Comparison of ENCODE assay signal across 8 mouse cellular contexts in genomic region chr4:84545204-84545871, GRCm38 (mm10).
A peak's percentile ranks its signal among the peaks of the same experiment; 100 is the strongest.
DNase-seq lines count a peak whose midpoint lies in the region; ATAC-seq lines count a peak whose summit lies in the region.

No protein-coding gene starts in this region.

- H3K27ac ChIP-seq in embryonic facial prominence, embryonic 15.5 days (replicated peaks) = peak overlapping the region; percentile 78
- peak overlapping the region; percentile 32; the same call in 1 of the 2 replicates for H3K27ac ChIP-seq in heart, embryonic 12.5 days (ENCODE audit: poor library complexity, severe bottlenecking)
- peak overlapping the region; percentile 91 for H3K27ac ChIP-seq in kidney, embryonic 15.5 days
- H3K27ac ChIP-seq in liver, embryonic 13.5 days = no peak overlapping the region

- no peaks in the 10 kb centered on the region; the same call in 1 of the 2 replicates for H3K27me3 ChIP-seq in embryonic facial prominence, embryonic 15.5 days
- H3K27me3 ChIP-seq in heart, embryonic 12.5 days (replicated peaks) = peaks cover 5% of the 10 kb centered on the region; the same call in 1 of the 2 replicates
- peaks cover 9% of the 10 kb centered on the region; the same call in 1 of the 2 replicates for H3K27me3 ChIP-seq in kidney, embryonic 15.5 days
- H3K27me3 ChIP-seq in liver, embryonic 13.5 days = peaks cover 26% of the 10 kb centered on the region

- peak; percentile 58 for DNase-seq in 3134 (ENCODE audit: extremely low read depth, insufficient read length, low spot score)
- peak; percentile 90 for DNase-seq in adrenal gland, adult 2 months
- DNase-seq in liver, embryonic 13.5 days = peak; percentile 1
- DNase-seq in neural tube, embryonic 10.5 days (ENCODE audit: extremely low spot score, low spot score) = peak; percentile 84
- peak; percentile 59 for DNase-seq in urinary bladder, adult 2 months (ENCODE audit: low spot score)

- peak overlapping the region; percentile 63 for H3K9ac ChIP-seq in embryonic facial prominence, embryonic 15.5 days
- H3K9ac ChIP-seq in heart, embryonic 12.5 days = peak overlapping the region; percentile 66
- peak overlapping the region; percentile 62 for H3K9ac ChIP-seq in kidney, embryonic 15.5 days
- peak overlapping the region; percentile 53; the same call in 1 of the 2 replicates for H3K9ac ChIP-seq in liver, embryonic 13.5 days

- 0 out of 2 replicates have a peak, but pooled peaks cover 14% of the 10 kb centered on the region for H3K4me1 ChIP-seq in embryonic facial prominence, embryonic 15.5 days
- H3K4me1 ChIP-seq in heart, embryonic 12.5 days (replicated peaks) = peaks cover 12% of the 10 kb centered on the region
- H3K4me1 ChIP-seq in kidney, embryonic 15.5 days = peaks cover 11% of the 10 kb centered on the region
- H3K4me1 ChIP-seq in liver, embryonic 13.5 days (replicated peaks) = no peaks in the 10 kb centered on the region

- under 1% methylated on average over 62 of the region's 62 CpGs for WGBS in embryonic facial prominence, embryonic 15.5 days
- WGBS in heart, embryonic 12.5 days = under 1% methylated on average over 59 of the region's 62 CpGs
- WGBS in kidney, embryonic 15.5 days = under 1% methylated on average over 62 of the region's 62 CpGs
- whole genome bisulfite sequencing in liver, embryonic 13.5 days (ENCODE audit: insufficient replicate concordance) = under 1% methylated on average over 59 of the region's 62 CpGs

- H3K4me2 ChIP-seq in embryonic facial prominence, embryonic 15.5 days (replicated peaks) = peak overlapping the region; percentile 84
- peak overlapping the region; percentile 84 for H3K4me2 ChIP-seq in heart, embryonic 12.5 days
- H3K4me2 ChIP-seq in kidney, embryonic 15.5 days = peak overlapping the region; percentile 82
- peak overlapping the region; percentile 54 for H3K4me2 ChIP-seq in liver, embryonic 13.5 days

- H3K4me3 ChIP-seq in embryonic facial prominence, embryonic 15.5 days (replicated peaks) = peak overlapping the region; percentile 65
- H3K4me3 ChIP-seq in heart, embryonic 12.5 days = peak overlapping the region; percentile 56
- peak overlapping the region; percentile 62 for H3K4me3 ChIP-seq in kidney, embryonic 15.5 days (replicated peaks)
- H3K4me3 ChIP-seq in liver, embryonic 13.5 days (replicated peaks) = peak overlapping the region; percentile 53

- ATAC-seq in embryonic facial prominence, embryonic 15.5 days (ENCODE audit: insufficient number of reproducible peaks, low FRiP score, low TSS enrichment, low read depth) = peak; percentile 82
- ATAC-seq in heart, embryonic 12.5 days (ENCODE audit: insufficient number of reproducible peaks, low FRiP score) = peak; percentile 82
- peak; percentile 95 for ATAC-seq in kidney, embryonic 15.5 days (replicated peaks; ENCODE audit: low FRiP score)
- peak; percentile 67 for ATAC-seq in liver, embryonic 13.5 days (ENCODE audit: low read depth)

- no peaks in the 10 kb centered on the region for H3K36me3 ChIP-seq in embryonic facial prominence, embryonic 15.5 days
- no peaks in the 10 kb centered on the region for H3K36me3 ChIP-seq in heart, embryonic 12.5 days
- H3K36me3 ChIP-seq in kidney, embryonic 15.5 days = no peaks in the 10 kb centered on the region
- no peaks in the 10 kb centered on the region for H3K36me3 ChIP-seq in liver, embryonic 13.5 days

- no peaks in the 10 kb centered on the region for H3K9me3 ChIP-seq in embryonic facial prominence, embryonic 15.5 days (replicated peaks)
- no peaks in the 10 kb centered on the region for H3K9me3 ChIP-seq in heart, embryonic 12.5 days (replicated peaks)
- H3K9me3 ChIP-seq in kidney, embryonic 15.5 days (replicated peaks) = no peaks in the 10 kb centered on the region
- no peaks in the 10 kb centered on the region for H3K9me3 ChIP-seq in liver, embryonic 13.5 days (replicated peaks)

Comparison
In these comparisons a context has a peak if more than half of its experiments do, and no peak if none do; other contexts are left out.
1. DNase-seq: peak in every context shown above with its lines; median percentile 90 in adrenal gland, adult 2 months; 84 in neural tube, embryonic 10.5 days; 59 in urinary bladder, adult 2 months; 58 in 3134; 1 in liver, embryonic 13.5 days.